18 mouse cellular contexts compared by ENCODE assay signal in genomic region chr10:107949945-107950344, GRCm38 (mm10). TPM values are rescaled to one million over a fixed set of nuclear protein-coding genes. Genes with fewer than 3 reads are reported as not detected.
DNase-seq lines count a peak whose midpoint lies in the region; ATAC-seq and TF ChIP-seq lines count a peak whose summit lies in the region.
"Had no signal": no experiment of that assay in that cellular context is flagged by ENCODE, and none has a peak within 500 bp of the region (broad histone marks: within the 10 kb centered on the region; RNA-seq: fewer than 3 reads in every experiment).

No protein-coding gene starts in this region.

- H3K9ac ChIP-seq in heart, postnatal 0 days (replicated peaks; ENCODE audit: low read depth, low read length), result no peak overlapping the region
- no peak overlapping the region for H3K9ac ChIP-seq in liver, embryonic 14.5 days (replicated peaks)
- H3K9ac ChIP-seq: lung, embryonic 15.5 days had no signal

- TF ChIP-seq CTCF in heart, postnatal 0 days (IDR thresholded peaks at IDR 0.05; ENCODE audit: low read depth), result peak; percentile 41
- TF ChIP-seq CTCF in liver, embryonic 14.5 days (IDR thresholded peaks at IDR 0.05; ENCODE audit: low read depth), result peak; percentile 21; the same call in 1 of the 2 replicates

- H3K27me3 ChIP-seq in heart, postnatal 0 days (ENCODE audit: control insufficient read depth, insufficient read depth, low read length), result no peaks in the 10 kb centered on the region
- H3K27me3 ChIP-seq in liver, embryonic 14.5 days (ENCODE audit: control insufficient read depth, insufficient read depth, low read length), result no peaks in the 10 kb centered on the region
- H3K27me3 ChIP-seq: lung, embryonic 15.5 days had no signal

- H3K27ac ChIP-seq in heart, postnatal 0 days (ENCODE audit: low read depth), result no peak overlapping the region
- no peak overlapping the region for H3K27ac ChIP-seq in liver, embryonic 14.5 days
- H3K27ac ChIP-seq: embryonic facial prominence, embryonic 10.5 days; lung, embryonic 15.5 days had no signal

- H3K9me3 ChIP-seq in heart, postnatal 0 days (replicated peaks; ENCODE audit: control insufficient read depth, low read length), result no peaks in the 10 kb centered on the region
- no peaks in the 10 kb centered on the region for H3K9me3 ChIP-seq in liver, embryonic 14.5 days (ENCODE audit: control insufficient read depth, low read length)
- H3K9me3 ChIP-seq: embryonic facial prominence, embryonic 10.5 days; lung, embryonic 15.5 days had no signal

- no peak overlapping the region for H3K4me2 ChIP-seq in heart, postnatal 0 days (ENCODE audit: low read depth, low read length)
- no peak overlapping the region for H3K4me2 ChIP-seq in liver, embryonic 14.5 days (ENCODE audit: low read depth)
- H3K4me2 ChIP-seq: lung, embryonic 15.5 days had no signal

- no peak for DNase-seq in heart, postnatal 0 days (ENCODE audit: low spot score)
- DNase-seq in heart, postnatal 25 days (ENCODE audit: low spot score), result no peak
- no peak for DNase-seq in liver, embryonic 14.5 days (ENCODE audit: low read depth in 3 of 3, low spot score in 3 of 3)
- no peak for DNase-seq in liver
- DNase-seq in adrenal gland, postnatal 14 days, result peak; percentile 32
- no peak for DNase-seq in embryo, embryonic 9.5 days (ENCODE audit: extremely low spot score)
- no peak for DNase-seq in kidney, postnatal 25 days
- DNase-seq: cerebellum, adult 9-10 months; gastrocnemius, postnatal 10 days; kidney, postnatal 4 days; layer of hippocampus, postnatal 36 days had no signal

- no peak; the same call in 1 of the 2 replicates for ATAC-seq in heart, postnatal 0 days (ENCODE audit: insufficient read depth, low read depth)
- ATAC-seq in liver, embryonic 14.5 days (ENCODE audit: insufficient read depth), result no peak
- peak; percentile 57 for ATAC-seq in megakaryocyte progenitor cell, adult 5-6 weeks (replicated peaks; ENCODE audit: poor library complexity)
- ATAC-seq: forebrain, embryonic 16.5 days; inflammation-experienced regulatory T-cells, adult 6 months had no signal

- 86% methylated on average over 5 of the region's 5 CpGs for WGBS in heart, postnatal 0 days
- 79% methylated on average over 5 of the region's 5 CpGs for WGBS in liver, embryonic 14.5 days (ENCODE audit: insufficient replicate concordance)

- TF ChIP-seq EP300 in heart, postnatal 0 days (IDR thresholded peaks at IDR 0.05; ENCODE audit: low read depth), result no peak
- TF ChIP-seq EP300 in liver, embryonic 14.5 days (IDR thresholded peaks at IDR 0.05; ENCODE audit: low read depth), result no peak

- H3K36me3 ChIP-seq in heart, postnatal 0 days (replicated peaks; ENCODE audit: control insufficient read depth, insufficient read depth, low read length), result no peaks in the 10 kb centered on the region
- no peaks in the 10 kb centered on the region for H3K36me3 ChIP-seq in liver, embryonic 14.5 days (replicated peaks; ENCODE audit: control insufficient read depth, insufficient read depth, low read depth)
- H3K36me3 ChIP-seq: embryonic facial prominence, embryonic 10.5 days; lung, embryonic 15.5 days had no signal

- no peak overlapping the region for H3K4me3 ChIP-seq in heart, postnatal 0 days (ENCODE audit: low read depth, low read length)
- H3K4me3 ChIP-seq in liver, embryonic 14.5 days (ENCODE audit: insufficient read depth in 1 of 2, low read depth in 2 of 2, low read length in 2 of 2), result no peak overlapping the region
- H3K4me3 ChIP-seq: embryonic facial prominence, embryonic 10.5 days; erythroblast, embryonic 14.5 days; lung, embryonic 15.5 days had no signal

- peaks cover 4% of the 10 kb centered on the region; the same call in 1 of the 2 replicates for H3K4me1 ChIP-seq in heart, postnatal 0 days (ENCODE audit: control insufficient read depth, insufficient read depth)
- H3K4me1 ChIP-seq in liver, embryonic 14.5 days (replicated peaks; ENCODE audit: control insufficient read depth in 2 of 2, insufficient read depth in 2 of 2, low read length in 1 of 2), result 0 out of 4 replicates have a peak, but pooled peaks cover 0 to 2% of the 10 kb centered on the region in 2 experiments
- H3K4me1 ChIP-seq: lung, embryonic 15.5 days had no signal

- intact Hi-C loops in heart, postnatal 25 days (cut with DNase I), result no loop called here

RNA-seq across cellular contexts. Expression of gene Otogl, which starts 38.0 kb away (rescaled TPM):
- total RNA-seq in heart, postnatal 0 days (2014; rRNA removed; ENCODE audit: low replicate concordance), result 0.08 TPM in 2 replicates
- 0.10 and 0.15 TPM in 2 replicates for polyA plus RNA-seq in heart, postnatal 0 days (2015; fragmentation: Nextera tagmentation; extraction: Ambion mirVana)
- total RNA-seq in heart, postnatal 25 days (2021), result under 1 TPM; 0.03 to 0.05 TPM
- under 0.01 and 0.01 TPM in 2 replicates for polyA plus RNA-seq in liver, embryonic 14.5 days (2012; rRNA removed)
- not detected in 2 replicates for polyA plus RNA-seq in liver, embryonic 14.5 days (2014; fragmentation: Nextera tagmentation; extraction: Ambion mirVana)
- 0.08 and 0.22 TPM in 2 replicates for total RNA-seq in adrenal gland, postnatal 14 days (2021)
- 2.9 and 3.3 TPM in 2 replicates for total RNA-seq in megakaryocyte progenitor cell, adult 5-6 weeks (2015)
- total RNA-seq in megakaryocyte progenitor cell, adult 5-6 weeks (2017), result 1.5 and 2.0 TPM in 2 replicates
- total RNA-seq: hematopoietic stem cell, adult 5-6 weeks had no signal
- polyA plus RNA-seq: erythroblast, embryonic 14.5 days; inflammation-experienced regulatory T-cells, adult 6 months had no signal
